Mouse (Mus musculus): ENCODE measurements around the gene Neurog1. TPM values are rescaled to one million over a fixed set of nuclear protein-coding genes. Genes with fewer than 3 reads are reported as not detected.

The Neurog1 gene
- total RNA-seq, 2 experiments from 2014 or later = not detected

DNA sequence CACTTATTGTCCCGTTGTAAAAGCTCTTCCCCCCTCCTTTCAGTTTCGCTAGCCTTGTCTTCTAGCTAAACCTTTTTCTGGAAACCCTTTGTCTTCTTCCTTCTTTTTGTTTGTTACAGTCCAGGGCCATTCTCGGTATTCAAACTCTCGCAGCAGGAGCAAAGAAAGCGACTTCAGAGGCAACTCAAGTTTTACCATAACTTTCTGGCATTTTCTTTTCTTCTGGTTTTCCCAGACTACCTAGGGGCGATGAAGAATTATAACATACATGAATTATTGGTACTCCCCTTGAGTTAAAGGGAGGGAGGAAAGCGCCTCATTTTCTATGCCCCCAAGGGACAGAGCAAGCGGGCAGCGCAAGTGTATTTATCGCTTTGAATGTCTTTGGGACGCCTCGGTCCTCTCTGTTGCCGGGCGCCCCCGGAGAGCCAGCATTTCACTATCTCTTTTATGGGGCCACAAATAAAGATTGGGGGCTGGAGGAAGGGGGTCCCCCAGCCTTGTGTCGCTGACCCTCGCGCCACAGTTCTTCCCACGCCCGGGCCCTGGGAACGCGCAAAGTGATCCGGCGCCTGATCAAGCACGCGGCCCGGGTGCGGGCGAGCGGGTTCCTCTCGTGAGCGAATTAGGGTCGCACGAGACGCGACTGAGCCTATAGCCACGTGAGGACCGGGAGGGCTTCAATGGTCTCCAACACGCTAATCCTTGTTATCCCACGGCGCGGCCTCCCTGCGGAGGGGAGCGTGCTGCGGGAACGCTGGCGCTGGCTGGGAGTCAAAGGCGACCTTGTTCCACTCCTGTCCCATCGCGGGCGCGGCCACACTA lies 6.4 kb upstream of the Neurog1 start:
- no peak for DNase-seq

DNA sequence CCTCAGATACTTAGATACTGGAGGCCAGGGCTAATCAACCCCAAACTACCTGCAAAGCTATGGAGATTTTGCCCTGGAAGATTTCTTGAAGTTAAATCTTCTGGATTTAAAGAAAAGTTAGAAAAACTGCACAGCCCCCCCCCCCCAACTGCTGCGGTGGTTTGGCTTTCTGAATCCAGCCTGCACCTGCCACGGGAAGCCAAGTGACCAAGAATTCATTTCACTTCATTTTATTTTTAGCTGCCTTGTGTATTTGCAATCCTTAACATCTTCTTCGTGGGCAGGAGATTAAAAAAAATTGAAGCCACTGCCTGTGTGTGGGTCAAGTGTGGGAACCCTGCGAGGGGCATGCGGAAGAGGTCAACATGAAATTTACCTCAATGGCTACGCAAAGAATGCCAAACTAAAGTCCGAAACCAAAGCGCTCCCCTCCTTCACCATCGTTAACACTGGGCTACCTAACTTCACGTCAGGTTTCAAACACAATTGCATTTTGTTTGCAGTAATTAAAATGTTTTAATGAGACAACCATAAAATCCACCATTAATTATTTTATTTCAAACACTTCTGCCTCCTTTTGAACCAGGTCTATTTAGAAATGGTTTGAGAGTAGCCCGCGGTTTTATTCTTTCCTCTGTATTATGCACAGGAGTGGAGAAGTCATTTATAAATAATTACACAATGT lies 5.6 kb upstream of the Neurog1 start:
- DNase-seq = no peak

DNA sequence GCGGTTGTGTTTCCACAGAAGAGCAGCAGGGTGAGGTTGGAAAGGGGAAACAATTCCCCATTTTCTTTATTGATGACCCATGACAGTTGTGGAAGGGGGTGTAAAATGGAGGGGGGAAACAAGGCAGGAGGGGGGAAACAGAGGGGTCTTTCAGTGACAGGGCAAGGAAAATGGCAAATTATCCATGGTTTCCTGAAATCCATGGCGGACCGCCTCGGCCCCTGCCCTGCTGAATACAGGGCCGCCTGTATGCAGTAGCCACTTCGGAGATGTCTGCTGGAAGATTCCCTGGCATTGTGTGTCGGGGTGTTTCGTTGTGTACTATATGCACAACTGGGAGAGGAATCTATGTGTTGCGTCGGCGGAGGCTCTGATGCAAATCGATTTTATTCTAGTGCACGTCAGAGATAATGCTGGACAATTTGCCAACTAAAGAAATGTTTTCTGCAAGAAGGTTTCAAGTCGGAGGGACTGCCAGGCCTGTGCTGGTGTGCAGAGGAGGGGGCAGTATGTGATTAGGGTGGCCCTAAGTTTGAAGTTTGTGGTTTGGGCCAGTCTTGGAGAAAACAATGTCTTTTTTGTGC lies 4.8 kb upstream of the Neurog1 start:
- no peak for DNase-seq

DNA sequence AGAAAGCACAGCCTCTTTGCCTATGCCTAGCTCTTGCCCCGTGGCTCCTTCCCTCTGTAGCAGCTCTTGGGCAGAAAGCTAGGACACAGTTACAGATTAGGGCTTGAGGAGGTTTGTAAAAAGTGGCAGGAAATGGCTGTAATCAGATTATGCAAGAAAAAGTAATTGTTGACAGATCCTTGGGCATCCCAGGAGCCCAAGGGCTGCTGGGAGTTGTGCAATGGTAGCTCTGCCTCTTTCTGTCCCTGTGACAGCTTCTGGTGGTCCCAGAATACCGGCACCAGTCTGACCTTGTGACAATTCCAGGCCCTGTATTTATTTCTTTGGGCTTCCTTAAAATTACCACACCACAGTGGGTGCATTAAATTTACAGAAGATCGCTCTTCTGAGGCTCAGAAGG lies 1.4 kb upstream of the Neurog1 start:
- DNase-seq = no peak

DNA sequence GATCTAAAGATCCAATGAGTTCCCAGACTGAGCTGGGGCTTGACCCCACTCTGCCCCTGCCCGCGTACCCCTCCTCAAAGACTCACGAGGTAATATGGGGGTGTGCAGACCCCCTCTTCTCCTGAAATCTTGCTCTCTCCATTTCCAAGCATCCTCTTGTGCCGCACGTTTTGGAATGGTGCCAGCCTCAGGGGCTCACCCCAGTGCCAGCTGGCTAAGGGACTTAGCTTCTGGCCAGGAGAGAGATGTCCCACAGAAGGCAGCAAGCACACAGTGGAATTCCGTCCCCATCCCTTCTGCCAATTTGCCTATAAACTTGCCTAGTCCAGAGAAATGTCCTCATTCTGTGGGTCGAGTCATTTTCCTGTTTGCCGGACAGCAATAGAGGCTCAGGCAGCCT lies 820 bp upstream of the Neurog1 start:
- no peak for DNase-seq

DNA sequence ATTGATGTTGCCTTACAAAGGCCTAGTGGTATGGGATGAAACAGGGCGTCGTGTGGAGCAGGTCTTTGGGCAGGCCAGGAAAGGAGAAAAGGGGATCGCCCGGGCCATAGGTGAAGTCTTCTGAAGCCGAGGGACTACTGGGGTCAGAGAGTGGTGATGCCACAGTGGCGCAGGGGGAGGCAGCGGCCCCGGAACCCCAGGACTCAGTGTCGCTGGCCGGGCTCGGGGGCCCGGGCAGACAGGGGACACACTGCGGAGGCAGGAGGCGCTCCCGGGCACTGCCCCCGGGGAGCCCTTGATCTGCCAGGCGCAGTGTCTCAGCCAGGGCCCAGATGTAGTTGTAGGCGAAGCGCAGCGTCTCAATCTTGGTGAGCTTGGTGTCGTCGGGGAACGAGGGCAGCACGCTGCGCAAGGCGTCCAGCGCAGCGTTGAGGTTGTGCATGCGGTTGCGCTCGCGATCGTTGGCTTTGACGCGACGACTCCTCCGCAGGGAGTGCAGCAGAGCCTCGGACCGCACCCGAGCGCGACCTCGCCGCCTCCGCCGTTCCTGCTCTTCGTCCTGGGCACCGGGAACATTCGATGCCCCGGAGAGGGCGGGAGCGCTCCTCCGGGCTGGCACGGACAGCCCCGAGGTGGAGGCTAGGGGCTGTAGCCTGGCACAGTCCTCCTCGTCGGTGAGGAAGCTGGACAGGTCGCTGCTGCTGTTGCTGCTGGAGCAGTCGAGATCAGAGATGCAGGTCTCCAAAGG lies 613 bp downstream of the Neurog1 start:
- DNase-seq = no peak

DNA sequence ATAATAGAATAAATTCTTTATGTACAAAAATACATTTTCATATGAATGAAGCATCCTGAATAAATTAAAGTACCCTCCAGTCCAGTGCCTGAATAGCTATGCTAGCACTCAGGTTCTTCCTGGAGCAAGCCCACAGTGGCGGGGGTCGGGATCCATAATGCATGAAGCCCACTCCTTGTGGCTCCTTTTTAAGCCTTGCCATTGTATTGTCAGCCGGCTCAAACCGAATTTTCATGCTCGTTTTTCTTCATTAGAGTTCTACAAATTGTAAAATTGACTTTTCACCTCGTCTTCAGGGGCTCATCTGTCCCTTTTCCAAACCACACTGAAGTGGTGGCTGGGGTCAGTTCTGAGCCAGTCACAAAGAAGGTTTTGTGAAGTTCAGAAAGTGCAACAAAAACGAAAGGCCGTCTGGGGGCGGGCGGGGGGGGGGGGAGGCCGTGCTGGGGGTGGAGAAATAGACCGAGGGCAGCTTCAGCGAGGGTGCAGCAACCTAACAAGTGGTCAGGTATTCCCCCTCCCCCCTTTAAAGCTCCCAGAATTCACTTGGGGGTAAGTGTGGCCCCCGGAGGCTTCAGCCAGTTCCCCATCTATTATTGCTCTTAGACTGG lies 1.3 kb downstream of the Neurog1 start:
- no peak for DNase-seq

DNA sequence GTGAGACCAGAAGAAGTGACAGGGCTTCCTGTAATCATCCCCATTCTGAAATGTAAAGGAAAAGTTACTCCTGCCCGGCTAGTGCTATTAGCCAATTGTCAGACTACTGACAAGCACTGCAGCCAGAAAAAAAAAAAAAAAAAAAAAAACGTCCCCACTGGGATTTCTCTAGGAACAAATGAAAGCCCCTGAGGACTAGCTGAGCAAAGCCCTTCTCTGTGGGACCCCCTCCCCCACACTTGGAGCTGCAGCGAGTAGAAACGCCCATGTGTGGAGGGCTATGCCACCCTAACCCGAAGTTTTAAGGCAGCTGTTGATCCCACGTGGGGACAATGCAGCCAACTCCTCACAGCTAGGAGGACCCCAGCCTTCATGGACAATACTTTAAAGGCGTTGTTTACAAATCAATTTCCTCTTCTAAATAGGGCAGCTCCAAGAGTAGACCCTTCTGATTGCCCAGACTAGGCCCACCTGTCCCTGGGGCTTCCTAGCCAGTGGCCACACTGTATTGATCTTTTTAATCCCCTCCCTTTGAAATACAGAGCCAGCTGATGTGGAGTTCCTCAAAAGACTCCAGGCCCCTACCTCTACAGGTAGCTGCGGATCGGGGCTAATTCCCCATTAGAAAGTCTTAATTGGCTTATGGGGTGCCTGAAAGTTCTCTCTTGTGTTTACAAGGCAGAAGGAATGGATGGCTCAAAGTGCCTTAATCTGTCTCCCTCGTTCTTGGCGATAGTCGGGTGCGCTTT lies 2.2 kb downstream of the Neurog1 start:
- DNase-seq = no peak

DNA sequence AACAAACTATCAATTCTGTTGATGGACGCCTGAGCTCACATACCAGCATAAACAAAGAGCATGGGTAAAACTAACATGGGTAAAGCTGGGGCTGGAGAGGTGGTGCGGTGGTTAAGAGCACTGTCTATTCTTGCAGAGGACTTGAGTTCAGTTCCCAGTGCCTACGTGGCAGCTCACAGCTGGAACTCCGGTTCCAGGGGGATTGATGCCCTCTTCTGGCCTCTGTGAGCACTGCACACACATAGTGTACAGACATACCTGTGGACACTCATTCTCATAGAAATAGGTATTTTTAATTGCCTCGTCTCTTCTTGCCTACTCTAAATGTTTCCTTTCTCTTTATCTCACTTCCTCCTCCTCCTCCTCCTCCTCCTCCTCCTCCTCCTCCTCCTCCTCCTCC lies 8.9 kb downstream of the Neurog1 start:
- no peak for DNase-seq

DNA sequence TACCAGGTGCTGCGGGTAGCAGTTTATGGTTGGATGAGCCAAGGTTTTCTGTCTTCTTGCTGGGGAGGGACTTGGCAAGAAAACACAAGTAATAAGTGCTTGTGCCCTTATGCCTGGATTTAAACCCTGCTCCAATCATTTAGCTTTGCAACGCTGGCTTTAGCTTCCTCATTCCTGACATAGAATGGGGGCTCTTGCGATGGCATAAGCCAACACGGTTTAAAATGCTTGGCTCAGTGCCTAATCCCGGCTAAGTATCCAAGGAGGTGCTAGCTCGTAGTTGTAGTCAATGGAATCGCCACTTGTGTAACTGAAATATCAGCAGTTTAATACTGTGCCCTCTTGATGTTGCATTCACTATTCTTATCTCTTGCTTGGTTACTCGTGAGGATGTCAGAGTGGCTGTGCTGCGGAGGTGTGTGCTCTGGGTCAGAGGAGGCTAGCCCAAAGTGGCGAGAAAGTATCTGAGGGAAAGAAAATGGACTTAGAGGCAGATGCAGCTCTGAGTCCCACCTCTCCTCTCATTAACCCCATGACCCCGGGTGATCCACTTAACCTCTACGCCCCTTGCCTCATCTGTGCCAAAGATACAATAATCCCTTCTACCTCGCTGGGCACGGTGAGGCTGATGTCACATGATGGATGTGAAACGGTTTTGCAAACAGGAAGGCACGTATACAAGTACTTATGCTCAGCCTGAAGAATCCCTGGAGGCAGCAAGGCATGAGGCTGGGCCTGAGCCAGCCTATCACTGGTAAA lies 11.8 kb downstream of the Neurog1 start:
- no peak for DNase-seq

DNA sequence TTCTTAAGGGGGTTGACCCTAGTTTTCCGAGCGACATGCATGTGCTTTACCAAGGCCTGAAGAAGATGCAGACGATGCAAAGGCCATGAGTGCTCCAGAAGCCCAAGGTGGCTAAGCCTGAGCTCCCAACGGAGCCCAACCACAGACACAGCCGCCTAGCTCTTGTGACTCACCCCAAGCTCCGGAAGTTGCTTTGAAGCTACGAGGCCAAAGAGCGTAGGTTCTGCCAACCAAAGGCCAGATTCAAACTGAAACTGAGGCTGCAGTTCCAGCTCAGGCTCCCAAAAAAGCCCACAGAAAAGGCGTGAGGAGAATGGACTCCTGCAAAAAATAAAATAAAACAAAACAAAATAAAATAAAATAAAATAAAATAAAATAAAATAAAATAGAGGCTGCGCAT lies 14.1 kb downstream of the Neurog1 start:
- DNase-seq = no peak

DNA sequence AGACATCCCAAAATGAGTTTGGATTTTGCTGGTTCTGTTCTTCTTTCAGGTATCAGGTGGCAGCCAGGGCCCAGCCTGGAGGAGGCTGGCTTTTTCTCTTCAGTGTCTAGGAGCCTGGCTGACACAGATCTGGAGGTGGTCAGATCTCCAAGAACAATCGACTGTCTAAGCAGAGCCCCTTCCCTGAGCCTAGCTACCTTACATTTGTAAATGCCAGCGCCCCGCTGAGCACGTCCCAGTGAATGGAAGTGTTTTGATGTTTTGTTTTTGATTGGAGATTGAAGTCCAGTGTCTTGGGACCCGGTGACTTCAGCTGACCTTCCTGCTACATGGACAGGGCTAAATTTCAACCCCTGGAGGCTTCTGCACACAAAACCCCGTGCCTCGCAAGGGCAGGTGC lies 15.8 kb downstream of the Neurog1 start:
- no peak for DNase-seq

DNA sequence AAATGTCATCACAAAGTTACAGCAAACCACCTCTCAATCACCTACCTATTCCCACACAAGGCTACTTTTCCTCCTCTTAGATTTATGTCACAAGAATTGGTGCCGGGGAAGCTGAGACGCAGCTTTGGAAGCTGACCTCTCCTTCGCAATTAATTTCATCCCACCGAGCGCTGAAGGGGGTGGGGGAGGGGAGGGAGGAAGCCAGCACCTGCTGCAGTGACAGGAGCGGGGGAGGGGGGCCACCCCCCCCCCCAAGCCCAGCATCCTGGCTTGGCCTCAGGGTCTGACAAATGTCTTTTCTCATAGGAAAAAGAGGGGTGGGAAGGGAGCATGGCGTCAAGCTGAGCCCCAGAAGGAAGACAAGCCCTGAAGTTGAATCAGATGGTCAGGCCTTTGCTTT lies 23.2 kb downstream of the Neurog1 start:
- DNase-seq = no peak

DNA sequence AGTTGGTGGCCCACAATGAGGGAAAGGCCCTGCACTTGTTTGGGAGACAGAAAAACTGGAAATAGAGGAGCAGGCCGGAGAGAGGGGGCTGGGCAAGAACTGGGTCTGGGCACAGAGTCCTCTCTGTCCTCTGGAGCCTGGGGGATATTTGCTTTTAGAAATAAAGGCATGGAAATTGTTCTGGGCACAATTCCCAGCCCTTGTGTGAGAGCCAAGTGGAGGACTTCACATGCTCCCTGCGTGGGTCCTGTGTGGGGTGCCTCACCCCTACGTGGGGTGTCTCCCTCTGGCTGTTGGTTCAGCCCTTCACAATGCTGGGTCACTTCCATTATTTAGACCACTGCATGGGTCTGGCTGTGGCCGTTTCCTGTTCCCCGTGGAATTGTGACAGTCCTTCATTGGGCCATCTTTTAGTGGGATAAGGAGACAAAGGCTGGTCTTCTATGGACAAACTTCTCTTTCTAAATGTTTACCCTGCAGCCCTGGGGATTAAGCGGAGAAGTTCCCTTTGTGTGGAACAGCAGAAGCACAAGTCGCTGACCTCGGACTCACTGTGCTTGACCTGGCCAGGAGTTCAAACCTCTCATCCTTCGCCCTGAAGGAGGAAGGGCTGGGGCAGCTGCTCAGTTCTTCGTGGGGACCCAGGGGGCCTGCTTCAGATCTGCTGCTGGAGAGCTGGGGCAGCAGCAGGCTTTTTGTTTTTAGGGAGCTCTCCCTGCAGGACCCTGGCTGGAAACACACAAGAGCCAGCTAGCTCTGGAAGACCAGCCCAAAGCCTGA lies 25.6 kb downstream of the Neurog1 start:
- DNase-seq = no peak

DNA sequence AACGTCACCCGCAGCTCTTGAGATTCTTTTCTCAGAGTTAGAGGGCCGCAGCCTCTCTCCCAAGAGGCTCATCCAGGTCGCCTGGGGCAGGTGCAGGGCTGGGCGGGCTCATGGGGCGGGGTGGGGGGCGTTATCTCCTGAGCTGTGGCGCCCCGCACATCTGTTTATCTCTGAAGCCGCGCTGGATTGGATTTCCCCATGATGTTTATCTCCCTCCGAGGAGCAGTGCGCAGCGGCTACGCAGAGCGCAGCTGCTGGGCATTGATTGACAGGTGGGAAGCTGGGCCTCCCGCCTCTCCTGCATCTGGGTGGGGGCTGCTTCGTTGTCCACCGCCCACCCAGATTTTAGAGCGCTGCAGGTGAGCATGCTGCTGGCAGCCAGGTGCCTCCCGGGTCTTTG lies 28.3 kb downstream of the Neurog1 start:
- DNase-seq = no peak

DNA sequence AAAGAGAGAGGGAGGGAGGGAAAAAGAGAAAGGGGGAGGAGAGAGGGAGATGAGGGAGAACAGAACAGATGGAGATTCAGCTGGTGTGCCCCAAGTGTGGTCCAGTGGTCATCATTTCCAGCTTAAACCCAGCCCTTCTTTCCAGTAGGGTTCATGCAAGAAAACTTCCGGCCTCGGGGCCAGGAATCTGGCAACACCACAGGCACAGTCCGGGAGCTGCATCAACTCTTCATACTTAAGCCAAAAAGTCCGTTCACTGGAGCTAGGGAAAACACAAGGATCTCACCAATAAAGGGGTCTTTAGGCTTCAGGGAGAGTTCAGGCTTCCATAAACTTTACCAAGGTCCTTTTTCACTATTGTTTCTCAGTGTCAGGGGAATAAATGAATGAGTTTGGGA lies 29.1 kb downstream of the Neurog1 start:
- peak in 1 of 2 experiments; percentile 15 for DNase-seq

DNA sequence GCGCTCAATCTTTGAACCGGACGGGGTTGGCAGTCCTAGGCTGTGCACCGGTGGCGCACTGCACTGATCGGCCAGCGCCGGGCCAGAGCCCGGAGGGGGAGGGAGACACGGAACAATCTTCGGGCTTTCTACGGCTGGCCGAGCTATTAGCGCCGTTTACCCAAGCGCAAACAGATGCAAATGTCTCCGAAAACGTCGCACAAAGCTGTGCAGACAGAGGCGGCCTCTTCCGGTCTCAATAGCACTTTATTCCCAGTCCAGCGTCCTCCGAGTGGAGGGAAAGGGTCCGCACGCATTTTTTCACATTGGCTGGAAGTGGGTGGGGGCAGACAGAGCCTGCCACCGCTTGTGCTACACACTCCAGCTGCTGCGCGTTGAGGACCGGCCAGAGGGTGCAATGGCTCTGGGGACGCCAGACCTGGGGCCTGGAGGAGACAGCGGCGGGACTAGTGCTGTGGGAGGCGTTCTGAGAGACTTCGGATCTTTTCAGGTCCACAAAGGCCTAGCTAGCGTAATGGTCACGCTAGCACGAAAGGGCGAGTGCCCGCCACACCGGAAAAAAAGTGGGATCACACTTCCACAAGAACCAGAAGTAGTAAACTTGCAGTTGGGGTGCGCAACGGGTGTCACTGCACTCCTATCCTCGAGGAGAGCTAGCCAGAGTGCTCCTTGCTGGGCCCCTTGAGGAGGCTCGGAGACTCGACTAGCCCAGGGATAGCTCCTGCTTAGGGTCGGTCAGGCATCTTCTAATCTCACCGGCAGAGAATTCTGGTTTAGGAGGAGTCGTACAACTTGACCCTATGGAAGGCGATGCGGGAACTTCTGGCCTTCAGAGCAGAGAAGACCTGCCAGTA lies 29.7 kb downstream of the Neurog1 start:
- DNase-seq = peak in 1 of 2 experiments; percentile 26

DNA sequence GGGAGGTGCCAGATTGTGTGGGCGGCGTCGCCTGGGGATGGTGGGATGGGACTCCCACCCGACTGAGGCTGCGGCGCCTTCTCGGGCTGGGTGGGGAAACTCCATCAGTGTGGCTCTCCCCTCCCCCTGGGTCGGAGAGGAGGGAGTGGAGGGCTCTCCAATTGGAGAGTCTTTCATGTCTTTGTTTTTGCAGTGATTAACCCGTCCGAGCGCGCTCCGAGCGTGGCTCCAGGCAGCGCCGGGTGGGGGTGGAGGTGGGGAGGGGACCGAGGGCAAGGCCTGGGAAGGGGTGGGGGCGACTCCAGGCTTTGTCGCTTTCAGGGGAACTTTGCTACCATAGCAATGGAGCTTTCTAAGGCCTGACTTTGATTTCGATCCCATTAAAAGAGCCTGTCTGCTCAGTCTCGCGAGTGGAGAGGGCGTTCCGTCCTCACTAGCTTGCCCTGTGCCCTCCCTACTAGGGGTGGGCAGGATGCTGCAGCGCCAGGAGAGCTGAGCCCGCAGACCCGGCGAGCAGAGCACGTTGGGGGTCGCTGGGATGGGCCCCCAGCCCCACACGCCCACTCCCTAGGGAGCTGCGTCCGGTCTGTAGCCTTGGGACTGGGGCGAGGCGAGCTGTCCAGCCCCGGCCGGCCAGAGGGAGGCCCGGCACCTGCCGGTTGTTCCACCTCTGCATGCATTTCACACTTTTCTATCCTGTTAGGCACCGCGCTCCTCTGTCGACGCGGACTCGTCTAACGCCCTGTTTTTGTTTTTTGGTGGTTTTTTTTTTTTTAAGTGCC lies 30.6 kb downstream of the Neurog1 start:
- no peak for DNase-seq
